Mouse (Mus musculus): ENCODE data around the gene Saxo1. TPM values are rescaled to one million over a fixed set of nuclear protein-coding genes. Genes with fewer than 3 reads are reported as not detected.

Gene Saxo1
- total and polyA plus RNA-seq, 3 experiments: not detected

DNA sequence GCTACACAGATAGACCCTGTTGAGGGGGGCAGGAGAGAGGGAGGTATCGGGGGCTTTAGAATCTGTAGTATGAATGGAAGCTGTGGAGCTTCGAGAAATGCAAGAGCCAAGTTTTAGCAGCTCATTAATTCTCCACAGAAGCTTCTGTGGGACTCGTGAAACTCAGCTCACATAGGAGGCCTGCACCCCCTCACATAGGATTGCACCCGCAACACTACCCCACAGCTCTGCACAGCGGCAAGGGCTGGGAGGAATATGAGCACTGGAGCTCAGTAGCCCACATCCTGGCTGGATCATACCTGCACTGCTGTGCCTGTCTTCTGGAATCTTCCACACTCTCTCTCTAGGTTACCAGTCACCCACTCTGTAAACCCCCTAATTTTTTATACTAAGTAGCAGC is 34.4 kb downstream of the Saxo1 start:
- dilution Hi-C loops (cut with MboI; ENCODE audit: extremely low pct_ligation_motif_present, extremely low pct_unique_long_range_greater_than_20kb, low sequenced_read_pairs): no loop called here
- H3K9me3 ChIP-seq (replicated peaks; ENCODE audit: low read length): no peaks in the 10 kb centered on the region
- H3K4me3 ChIP-seq (replicated peaks in 1 of 3; ENCODE audit: low read depth in 2 of 3, low read length in 2 of 3, poor library complexity in 1 of 3): no peak overlapping the region
- in situ Hi-C loops (cut with MboI; ENCODE audit: low pct_ligation_motif_present, low pct_unique_long_range_greater_than_20kb, low sequenced_read_pairs): no loop called here
- H3K9ac ChIP-seq (ENCODE audit: insufficient read depth, low read depth): no peak overlapping the region
- no peak for TF ChIP-seq EP300 (IDR thresholded peaks at IDR 0.05; ENCODE audit: low read length)
- TF ChIP-seq USF1 (IDR thresholded peaks at IDR 0.05; ENCODE audit: low read depth, low read length): no peak
- TF ChIP-seq ZC3H11A (IDR thresholded peaks at IDR 0.05; ENCODE audit: low read depth, low read length): no peak
- TF ChIP-seq POLR2A (IDR thresholded peaks at IDR 0.05; ENCODE audit: low read depth, low read length): no peak
- no peak for TF ChIP-seq CTCF (conservative IDR thresholded peaks at IDR 0.05 in 1 of 2, IDR thresholded peaks at IDR 0.05 in 1 of 2; ENCODE audit: low read depth in 2 of 2, low read length in 2 of 2)
- TF ChIP-seq MAX (IDR thresholded peaks at IDR 0.05; ENCODE audit: low read length): no peak
- TF ChIP-seq SMC3 (IDR thresholded peaks at IDR 0.05; ENCODE audit: low read depth, low read length): no peak
- TF ChIP-seq MAFK (IDR thresholded peaks at IDR 0.05; ENCODE audit: insufficient replicate concordance, low read length): no peak
- TF ChIP-seq JUN (IDR thresholded peaks at IDR 0.05; ENCODE audit: insufficient read depth, low read depth, low read length): no peak
- no peak for TF ChIP-seq MAZ (IDR thresholded peaks at IDR 0.05; ENCODE audit: low read depth, low read length)
- no peak for TF ChIP-seq PAX5 (IDR thresholded peaks at IDR 0.05; ENCODE audit: low read length)
- TF ChIP-seq ZMIZ1 (IDR thresholded peaks at IDR 0.05; ENCODE audit: low read depth, low read length): no peak
- TF ChIP-seq ZKSCAN1 (IDR thresholded peaks at IDR 0.05; ENCODE audit: borderline replicate concordance, low read depth, low read length): no peak
- no peak for TF ChIP-seq RAD21 (IDR thresholded peaks at IDR 0.05; ENCODE audit: low read depth, low read length)
- no peak for TF ChIP-seq POLR2AphosphoS2 (IDR thresholded peaks at IDR 0.05; ENCODE audit: low read depth, low read length)
- no peak for TF ChIP-seq ETS1 (conservative IDR thresholded peaks at IDR 0.05; ENCODE audit: low read depth, low read length)
- no peak for TF ChIP-seq TCF12 (IDR thresholded peaks at IDR 0.05; ENCODE audit: low read depth, low read length)
- no peak for TF ChIP-seq NELFE (IDR thresholded peaks at IDR 0.05; ENCODE audit: low read depth, low read length)
- no peak for TF ChIP-seq HCFC1 (IDR thresholded peaks at IDR 0.05; ENCODE audit: low read depth, low read length)
- peaks cover 0 to 11% of the 10 kb centered on the region in 2 experiments; a peak in 2 of 4 replicates for H3K4me1 ChIP-seq (ENCODE audit: control insufficient read depth in 1 of 2, insufficient read depth in 2 of 2)
- no peak for DNase-seq (ENCODE audit: extremely low read depth)
- H3K79me2 ChIP-seq (replicated peaks; ENCODE audit: control insufficient read depth, extremely low read depth, insufficient read depth, poor library complexity, severe bottlenecking): no peaks in the 10 kb centered on the region
- H3K4me2 ChIP-seq (ENCODE audit: insufficient read depth, low read depth, poor library complexity, severe bottlenecking): no peak overlapping the region
- no peaks in the 10 kb centered on the region for H3K27me3 ChIP-seq (replicated peaks)
- H3K27ac ChIP-seq (ENCODE audit: insufficient read depth, low read depth): no peak overlapping the region
- no peaks in the 10 kb centered on the region for H3K36me3 ChIP-seq (replicated peaks in 1 of 2; ENCODE audit: control insufficient read depth in 1 of 2, insufficient read depth in 1 of 2, low read length in 1 of 2)

DNA sequence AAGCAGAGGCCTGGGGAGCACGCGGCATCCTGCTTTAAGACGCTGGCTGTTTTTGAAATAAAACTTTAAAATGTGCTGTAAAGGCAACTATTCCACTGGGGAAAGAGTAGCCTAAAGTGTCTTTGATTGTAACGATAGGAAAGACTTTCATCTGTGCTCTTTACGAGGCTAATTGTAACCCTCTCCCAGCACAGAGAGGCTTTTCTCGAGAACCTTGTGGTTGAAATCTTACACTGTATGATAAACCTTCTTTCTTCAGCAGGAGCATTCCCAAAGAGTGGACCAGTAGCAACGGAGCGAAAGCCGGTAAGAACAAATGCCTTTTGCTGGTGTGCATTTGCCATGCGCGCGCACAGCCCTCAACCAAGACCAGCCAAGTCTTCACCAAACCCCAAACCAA is 37.4 kb downstream of the Saxo1 start:
- Histone ChIP-seq H3K4me1 (ENCODE audit: control insufficient read depth in 1 of 2, insufficient read depth in 2 of 2) (peaks cover 0 to 11% of the 10 kb centered on the region in 2 experiments; a peak in 2 of 4 replicates), H3K36me3 (replicated peaks in 1 of 2; ENCODE audit: control insufficient read depth in 1 of 2, insufficient read depth in 1 of 2, low read length in 1 of 2) (no peaks in the 10 kb centered on the region), H3K4me2 (ENCODE audit: insufficient read depth, low read depth, poor library complexity, severe bottlenecking) (no peak overlapping the region), H3K27me3 (replicated peaks) (no peaks in the 10 kb centered on the region), H3K9me3 (replicated peaks; ENCODE audit: low read length) (no peaks in the 10 kb centered on the region), H3K4me3 (replicated peaks in 1 of 3; ENCODE audit: low read depth in 2 of 3, low read length in 2 of 3, poor library complexity in 1 of 3) (no peak overlapping the region), H3K27ac (ENCODE audit: insufficient read depth, low read depth) (no peak overlapping the region), H3K9ac (ENCODE audit: insufficient read depth, low read depth) (no peak overlapping the region), H3K79me2 (replicated peaks; ENCODE audit: control insufficient read depth, extremely low read depth, insufficient read depth, poor library complexity, severe bottlenecking) (no peaks in the 10 kb centered on the region)
- no peak for DNase-seq (ENCODE audit: extremely low read depth)
- dilution Hi-C loops (cut with MboI; ENCODE audit: extremely low pct_ligation_motif_present, extremely low pct_unique_long_range_greater_than_20kb, low sequenced_read_pairs): no loop called here
- in situ Hi-C loops (cut with MboI; ENCODE audit: low pct_ligation_motif_present, low pct_unique_long_range_greater_than_20kb, low sequenced_read_pairs): no loop called here
- TF ChIP-seq MAZ (IDR thresholded peaks at IDR 0.05; ENCODE audit: low read depth, low read length): no peak
- TF ChIP-seq RAD21 (IDR thresholded peaks at IDR 0.05; ENCODE audit: low read depth, low read length): no peak
- no peak for TF ChIP-seq NELFE (IDR thresholded peaks at IDR 0.05; ENCODE audit: low read depth, low read length)
- TF ChIP-seq POLR2AphosphoS2 (IDR thresholded peaks at IDR 0.05; ENCODE audit: low read depth, low read length): no peak
- no peak for TF ChIP-seq ZKSCAN1 (IDR thresholded peaks at IDR 0.05; ENCODE audit: borderline replicate concordance, low read depth, low read length)
- no peak for TF ChIP-seq SIN3A (IDR thresholded peaks at IDR 0.05; ENCODE audit: low read length)
- no peak for TF ChIP-seq USF2 (conservative IDR thresholded peaks at IDR 0.05; ENCODE audit: low read depth, low read length)
- no peak for TF ChIP-seq MXI1 (IDR thresholded peaks at IDR 0.05; ENCODE audit: low read depth, low read length)
- no peak for TF ChIP-seq ZC3H11A (IDR thresholded peaks at IDR 0.05; ENCODE audit: low read depth, low read length)
- no peak for TF ChIP-seq ZMIZ1 (IDR thresholded peaks at IDR 0.05; ENCODE audit: low read depth, low read length)
- TF ChIP-seq MAFK (IDR thresholded peaks at IDR 0.05; ENCODE audit: insufficient replicate concordance, low read length): no peak

Measured in CH12.LX (cell line).